Mouse (Mus musculus): ENCODE measurements around the gene Htra1.

Htra1 gene

DNA sequence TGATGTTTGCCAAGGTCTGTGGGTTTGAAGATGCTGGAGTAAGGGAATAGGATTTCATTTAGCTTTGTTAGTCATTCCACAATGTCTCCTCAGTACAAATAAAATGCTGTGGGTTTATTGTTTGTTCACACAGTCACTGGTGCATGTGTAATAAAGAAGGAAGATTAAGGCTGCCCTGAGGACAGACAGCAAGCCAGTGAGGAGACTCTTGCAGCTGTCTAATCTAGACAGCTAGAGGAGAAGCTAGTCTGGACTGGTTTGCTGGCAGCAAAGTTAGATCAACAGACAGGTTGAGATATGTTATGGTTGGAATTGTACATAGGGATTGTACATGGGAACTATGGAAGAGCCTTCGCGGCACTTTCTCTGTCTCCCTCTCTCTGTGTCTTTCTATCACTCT, 71.3 kb downstream of the Htra1 start:
- DNase-seq (ENCODE audit: low read depth, low spot score), result no peak

DNA sequence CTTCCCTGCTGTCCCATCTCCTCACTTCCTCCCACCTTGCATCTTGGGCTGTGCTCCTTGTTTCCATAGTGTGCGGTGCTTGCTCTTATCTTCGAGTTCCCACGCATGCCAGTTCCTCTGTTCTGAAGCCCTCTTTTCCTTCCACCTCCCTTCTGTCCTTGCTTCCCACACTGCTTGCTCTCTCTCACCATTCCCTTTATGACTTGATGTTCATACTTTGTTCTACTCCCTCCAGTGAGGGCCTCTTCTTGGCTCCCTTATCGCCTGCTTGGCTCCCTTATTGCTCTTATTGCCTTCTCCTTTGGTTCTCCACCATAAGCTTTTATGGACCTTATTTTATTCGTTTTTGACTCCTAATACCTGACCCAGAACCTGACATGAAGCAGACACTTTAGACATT, 73.3 kb downstream of the Htra1 start:
- DNase-seq (ENCODE audit: low read depth, low spot score), result no peak

DNA sequence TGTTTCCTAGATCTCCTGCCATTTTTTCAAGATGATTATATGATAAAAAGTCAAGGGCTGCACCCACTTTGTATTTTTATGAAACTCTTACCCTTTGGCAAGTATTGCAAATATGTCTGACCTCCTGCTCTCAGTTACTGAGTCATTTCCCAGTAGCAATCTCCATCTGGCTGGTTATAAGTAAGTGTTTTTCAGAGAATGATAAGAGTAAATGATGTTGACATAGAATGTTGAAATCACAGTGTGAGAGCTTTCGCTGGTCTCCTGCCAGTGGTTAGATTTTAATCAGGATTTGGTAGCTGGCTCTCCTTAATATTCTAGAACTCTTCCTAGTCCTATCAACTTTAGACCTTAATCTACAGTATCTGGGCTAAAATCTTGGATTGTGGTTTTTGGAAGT, 76.0 kb downstream of the Htra1 start:
- peak; percentile 83 for DNase-seq (ENCODE audit: low read depth, low spot score)

DNA sequence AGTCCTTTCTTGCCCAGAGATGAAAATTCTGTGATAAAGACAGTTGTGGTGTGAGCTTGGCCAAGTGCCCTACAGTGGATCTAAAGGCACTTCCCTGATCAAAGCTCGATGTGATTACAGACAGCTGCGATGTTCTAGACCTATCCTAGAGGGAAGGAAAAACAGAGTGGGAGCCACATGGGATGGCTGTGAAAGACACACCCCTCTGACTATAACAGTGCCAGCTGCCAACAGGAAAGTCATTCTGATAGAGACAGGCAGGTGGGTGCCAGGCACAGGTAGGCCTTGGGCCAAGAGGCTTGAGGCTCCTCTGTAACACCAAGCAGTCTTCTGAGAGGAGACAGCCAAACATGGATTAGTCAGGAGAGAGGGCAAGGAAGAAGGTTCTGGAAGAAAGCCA, 83.3 kb downstream of the Htra1 start:
- no peak for DNase-seq (ENCODE audit: low read depth, low spot score)

DNA sequence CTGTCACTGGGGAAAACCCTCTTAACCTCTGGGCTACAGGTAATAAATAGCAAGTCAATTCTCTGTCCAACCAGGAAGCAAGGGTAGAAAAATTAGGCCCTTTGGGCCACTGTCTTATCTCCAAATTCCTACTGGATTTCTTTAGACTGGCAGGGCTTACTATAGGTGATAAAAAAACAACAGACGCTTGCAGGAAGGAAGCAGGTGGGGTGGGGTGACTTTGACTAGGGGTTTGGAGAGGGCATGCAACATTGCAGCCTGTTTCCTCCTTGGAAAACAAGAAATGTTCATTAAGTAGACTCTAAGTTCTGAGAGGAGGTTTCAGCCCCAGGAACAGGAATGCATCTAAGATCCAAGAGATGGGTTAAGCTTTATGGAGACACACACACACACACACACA, 88.9 kb downstream of the Htra1 start:
- DNase-seq (ENCODE audit: low read depth, low spot score), result no peak

DNA sequence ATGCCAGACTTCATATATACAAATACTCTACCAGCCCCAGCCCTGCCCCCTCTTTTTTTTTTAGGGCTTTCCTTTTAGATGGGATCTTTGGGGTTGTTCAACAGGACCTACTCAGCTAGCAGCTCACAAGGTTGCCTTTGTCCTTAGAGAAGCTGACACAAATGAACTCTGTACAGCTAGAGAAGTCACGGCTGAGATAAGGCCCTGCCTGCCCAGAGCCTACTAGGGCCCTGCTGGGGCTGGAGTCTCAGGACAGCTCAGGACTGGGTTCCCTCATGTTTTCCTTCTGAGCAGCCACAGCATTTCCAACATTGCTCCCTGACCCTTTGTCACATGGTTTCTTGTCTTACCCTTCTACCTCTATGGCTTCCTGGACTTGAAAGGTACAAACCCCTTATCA, 91.6 kb downstream of the Htra1 start:
- no peak for DNase-seq (ENCODE audit: low read depth, low spot score)

DNA sequence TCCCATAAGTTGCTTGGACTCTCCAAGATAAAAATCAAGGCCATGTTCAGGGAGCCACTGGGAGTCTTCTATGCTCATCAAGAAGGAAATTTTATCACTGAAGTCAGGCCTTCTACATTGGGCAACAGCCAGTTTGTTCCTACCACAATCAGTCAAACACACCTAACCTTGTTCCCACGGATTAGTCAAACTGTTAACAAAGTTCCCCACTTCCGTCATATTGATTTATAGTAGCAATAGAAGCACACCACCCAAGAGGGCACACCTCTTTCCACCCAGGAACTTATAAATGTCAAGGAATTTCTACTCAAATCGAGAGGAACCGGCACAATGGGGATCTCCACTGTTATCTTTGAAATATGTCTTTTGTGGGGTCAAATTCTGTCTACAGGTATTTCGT, 95.8 kb downstream of the Htra1 start, which contains the start of gene Dmbt1:
Gene Dmbt1, plus strand, starts transcription at position 299 of the 400 bp plus-strand sequence.
- no peak for DNase-seq (ENCODE audit: low read depth, low spot score)
